Mouse (Mus musculus): Measurements from ENCODE around the gene Tmem192. TPM values are rescaled to one million over a fixed set of nuclear protein-coding genes. Genes with fewer than 3 reads are reported as not detected.
"Not testable (repeated sequence)": the region's sequence is repeated elsewhere in the genome, so short reads cannot be mapped to it uniquely, and the experiment has no call there.

Gene Tmem192
- polyA plus RNA-seq, 1 experiment from 2014 or later = 54.5 TPM

DNA sequence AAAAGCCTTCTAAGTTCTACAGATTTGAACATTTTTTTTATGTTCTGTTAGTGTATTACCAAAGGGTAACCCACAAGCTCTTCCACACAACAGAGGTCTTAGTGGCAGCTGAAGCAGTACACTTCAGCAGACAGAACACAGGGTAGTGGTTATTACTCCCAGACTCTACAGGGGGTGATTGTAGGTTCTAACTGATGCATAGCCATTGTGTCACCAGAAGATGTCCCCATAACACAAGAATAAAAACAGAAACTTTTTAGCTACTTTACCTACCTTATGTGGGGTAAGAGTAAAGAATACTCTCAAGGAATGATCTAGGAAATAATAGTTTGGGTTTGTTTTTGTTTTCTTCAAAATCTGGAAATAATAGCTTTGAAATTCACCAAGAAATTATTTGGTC lies 15.9 kb downstream of the Tmem192 start:
- peak; percentile 8 for DNase-seq (ENCODE audit: low spot score)

- no peak for DNase-seq (ENCODE audit: low spot score)
These were observed 36.3 kb downstream of the Tmem192 start for GRCm38 (mm10) chr8:64983150-64983897.

- DNase-seq (ENCODE audit: low spot score) = no peak
These were observed 40.7 kb downstream of the Tmem192 start, which contains the start of gene Trim75 for GRCm38 (mm10) chr8:64987731-64988130. Gene Trim75 (minus strand): TSS chr8:64987831.

- no peak for DNase-seq (ENCODE audit: low spot score)
These were observed 51.9 kb downstream of the Tmem192 start for GRCm38 (mm10) chr8:64998806-64999365.

GRCm38 (mm10) chr8:65007616-65008015 lies 60.6 kb downstream of the Tmem192 start:
- DNase-seq (ENCODE audit: low spot score) = not testable (repeated sequence)

- DNase-seq (ENCODE audit: low spot score) = no peak
These were observed 71.4 kb downstream of the Tmem192 start, which contains the start of the genes Trim61 and Trim60 for GRCm38 (mm10) chr8:65018423-65018822. Gene Trim61 (minus strand): TSS chr8:65018523. Gene Trim60 (minus strand): TSS chr8:65018584.

Other genes starting within 250 kb of the Tmem192 start
- gene Msmo1, start 213.4 kb upstream of the Tmem192 start, polyA plus RNA-seq (2015; fragmentation: Nextera tagmentation; extraction: Ambion mirVana) = 58.5 and 62.0 TPM in 2 replicates
- 8.1 and 8.4 TPM in 2 replicates for gene Klhl2, start 97.2 kb upstream of the Tmem192 start, polyA plus RNA-seq (2015; fragmentation: Nextera tagmentation; extraction: Ambion mirVana)
- gene Trim75, start 40.6 kb downstream of the Tmem192 start, polyA plus RNA-seq (2015; fragmentation: Nextera tagmentation; extraction: Ambion mirVana) = not detected in 2 replicates
- not detected in 2 replicates for gene Trim61, start 71.3 kb downstream of the Tmem192 start, polyA plus RNA-seq (2015; fragmentation: Nextera tagmentation; extraction: Ambion mirVana)
- not detected in 2 replicates for gene Trim60, start 71.4 kb downstream of the Tmem192 start, polyA plus RNA-seq (2015; fragmentation: Nextera tagmentation; extraction: Ambion mirVana)
- 0.13 TPM in 1 of 2 replicates, not detected in the other for gene Apela, start 90.2 kb downstream of the Tmem192 start, polyA plus RNA-seq (2015; fragmentation: Nextera tagmentation; extraction: Ambion mirVana)
- gene Gm10663, start 127.8 kb downstream of the Tmem192 start, polyA plus RNA-seq (2015; fragmentation: Nextera tagmentation; extraction: Ambion mirVana) = not detected in 2 replicates
- not detected in 2 replicates for gene BC030870, start 182.4 kb downstream of the Tmem192 start, polyA plus RNA-seq (2015; fragmentation: Nextera tagmentation; extraction: Ambion mirVana)

Measured in thymus, postnatal 0 days (tissue).